8 mouse cellular contexts compared by ENCODE assay signal in genomic region chr13:113045458-113046110, GRCm38 (mm10). TPM values are rescaled to one million over a fixed set of nuclear protein-coding genes. Genes with fewer than 3 reads are reported as not detected.
DNase-seq lines count a peak whose midpoint lies in the region; ATAC-seq and TF ChIP-seq lines count a peak whose summit lies in the region.
"Had no signal": no experiment of that assay in that cellular context is flagged by ENCODE, and none has a peak within 500 bp of the region (broad histone marks: within the 10 kb centered on the region; RNA-seq: fewer than 3 reads in every experiment).

No protein-coding gene starts in this region.

- peak overlapping the region; percentile 81 for H3ac ChIP-seq in C2C12 (ENCODE audit: control insufficient read depth, insufficient read length, low read depth)

- no peak for DNase-seq in liver, embryonic 14.5 days (ENCODE audit: low read depth in 3 of 3, low spot score in 3 of 3)
- DNase-seq in cerebellum, adult 8-10 months: no peak
- no peak for DNase-seq in adrenal gland, adult 2 months
- no peak for DNase-seq in left cerebral cortex, postnatal 36 days (ENCODE audit: low spot score in 2 of 2)

- H3K9ac ChIP-seq in ES-Bruce4 (ENCODE audit: low read depth, poor library complexity, severe bottlenecking): peak overlapping the region; percentile 72
- peak overlapping the region; percentile 87 for H3K9ac ChIP-seq in heart, embryonic 13.5 days
- H3K9ac ChIP-seq in liver, embryonic 14.5 days (replicated peaks): no peak overlapping the region

- no peaks in the 10 kb centered on the region for H3K4me1 ChIP-seq in ES-Bruce4 (ENCODE audit: control insufficient read depth, insufficient read depth, low read length)
- H3K4me1 ChIP-seq in heart, embryonic 13.5 days: peaks cover 19% of the 10 kb centered on the region
- no peaks in the 10 kb centered on the region for H3K4me1 ChIP-seq in liver, embryonic 14.5 days (replicated peaks; ENCODE audit: control insufficient read depth in 2 of 2, insufficient read depth in 2 of 2, low read length in 1 of 2)

- no peaks in the 10 kb centered on the region for H3K27me3 ChIP-seq in C2C12 (ENCODE audit: control insufficient read depth, insufficient read depth, insufficient read length)
- no peaks in the 10 kb centered on the region for H3K27me3 ChIP-seq in ES-Bruce4 (ENCODE audit: control insufficient read depth, insufficient read depth, low read length, poor library complexity, severe bottlenecking)
- H3K27me3 ChIP-seq in heart, embryonic 13.5 days (replicated peaks): no peaks in the 10 kb centered on the region
- H3K27me3 ChIP-seq in liver, embryonic 14.5 days (ENCODE audit: control insufficient read depth, insufficient read depth, low read length): no peaks in the 10 kb centered on the region; the same call in 1 of the 2 replicates

- no peak for ATAC-seq in heart, embryonic 13.5 days (ENCODE audit: extremely low read depth, insufficient number of reproducible peaks, low FRiP score, low TSS enrichment)
- ATAC-seq in liver, embryonic 14.5 days (ENCODE audit: insufficient read depth): no peak

- H3K27ac ChIP-seq in ES-Bruce4 (ENCODE audit: insufficient read depth, low read length): no peak overlapping the region
- H3K27ac ChIP-seq in heart, embryonic 13.5 days (replicated peaks): peak overlapping the region; percentile 85
- no peak overlapping the region for H3K27ac ChIP-seq in liver, embryonic 14.5 days

- TF ChIP-seq EP300 in ES-Bruce4 (IDR thresholded peaks at IDR 0.05; ENCODE audit: insufficient read depth, low read depth, low read length): no peak
- no peak for TF ChIP-seq EP300 in liver, embryonic 14.5 days (IDR thresholded peaks at IDR 0.05; ENCODE audit: low read depth)

- peaks cover 36% of the 10 kb centered on the region for H3K79me2 ChIP-seq in C2C12 (ENCODE audit: control insufficient read depth, insufficient read depth)

- no peak for TF ChIP-seq CTCF in C2C12 (IDR thresholded peaks at IDR 0.05; ENCODE audit: control insufficient read depth, insufficient read depth, insufficient read length)
- no peak for TF ChIP-seq CTCF in ES-Bruce4 (IDR thresholded peaks at IDR 0.05; ENCODE audit: low read depth, low read length)
- no peak for TF ChIP-seq CTCF in liver, embryonic 14.5 days (IDR thresholded peaks at IDR 0.05; ENCODE audit: low read depth)

- peak overlapping the region; percentile 42 for H3K4me3 ChIP-seq in C2C12 (ENCODE audit: insufficient read depth, poor library complexity, severe bottlenecking)
- peak overlapping the region; percentile 13; the same call in 1 of the 2 replicates for H3K4me3 ChIP-seq in ES-Bruce4 (ENCODE audit: low read depth, low read length)
- H3K4me3 ChIP-seq in heart, embryonic 13.5 days: peak overlapping the region; percentile 76
- peak overlapping the region; percentile 10 to 42 for H3K4me3 ChIP-seq in liver, embryonic 14.5 days (ENCODE audit: insufficient read depth in 1 of 2, low read depth in 2 of 2, low read length in 2 of 2)

- H3K4me2 ChIP-seq in heart, embryonic 13.5 days: peak overlapping the region; percentile 75
- H3K4me2 ChIP-seq in liver, embryonic 14.5 days (ENCODE audit: low read depth): peak overlapping the region; percentile 29

- H3K79me3 ChIP-seq in C2C12 (ENCODE audit: low read depth): peaks cover 33% of the 10 kb centered on the region

- TF ChIP-seq POLR2A in ES-Bruce4 (IDR thresholded peaks at IDR 0.05; ENCODE audit: insufficient read depth, low read length): no peak

- H3K36me3 ChIP-seq in C2C12 (ENCODE audit: control insufficient read depth, insufficient read depth) (peaks cover 24% of the 10 kb centered on the region), ES-Bruce4 (ENCODE audit: control insufficient read depth, insufficient read depth, low read length, poor library complexity, severe bottlenecking) (no peaks in the 10 kb centered on the region)
- H3K36me3 ChIP-seq in heart, embryonic 13.5 days: peaks cover 28% of the 10 kb centered on the region
- no peaks in the 10 kb centered on the region for H3K36me3 ChIP-seq in liver, embryonic 14.5 days (replicated peaks; ENCODE audit: control insufficient read depth, insufficient read depth, low read depth)

- 14% methylated on average over 18 of the region's 18 CpGs for WGBS in heart, embryonic 13.5 days
- 34% methylated on average over 18 of the region's 18 CpGs for WGBS in liver, embryonic 14.5 days (ENCODE audit: insufficient replicate concordance)

- intact Hi-C loops in left cerebral cortex, postnatal 36 days (cut with DNase I): loop anchor here (5.0 to 10.0 kb wide), 3 partner anchors 92 to 569 kb away; partner anchors contain the start of gene Snx18

- no peaks in the 10 kb centered on the region for H3K9me3 ChIP-seq in ES-Bruce4 (replicated peaks; ENCODE audit: control insufficient read depth, insufficient read depth, low read length, poor library complexity, severe bottlenecking)
- no peaks in the 10 kb centered on the region for H3K9me3 ChIP-seq in heart, embryonic 13.5 days
- H3K9me3 ChIP-seq in liver, embryonic 14.5 days (ENCODE audit: control insufficient read depth, low read length): no peaks in the 10 kb centered on the region

TF ChIP-seq in C2C12, 6 proteins besides CTCF, POLR2A, EP300 and RAD21:
- TF ChIP-seq FOSL1 (IDR thresholded peaks at IDR 0.05; ENCODE audit: insufficient read depth, low read length, poor library complexity, severe bottlenecking) (no peak), MAX (IDR thresholded peaks at IDR 0.05) (no peak), CEBPB (IDR thresholded peaks at IDR 0.05; ENCODE audit: low read depth) (no peak), USF1 (IDR thresholded peaks at IDR 0.05; ENCODE audit: low read depth) (no peak), MYOG (IDR thresholded peaks at IDR 0.05; ENCODE audit: control insufficient read depth, extremely low read depth, insufficient read length) (no peak), MYOD1 (IDR thresholded peaks at IDR 0.05; ENCODE audit: control insufficient read depth, insufficient read length, low read depth) (no peak)

RNA-seq across cellular contexts. Expression of gene Gpx8, which starts 0.6 kb away (rescaled TPM):
- polyA plus RNA-seq in C2C12 (2012; fragmentation: generic; extraction: Trizol) (210 TPM), ES-Bruce4 (2011; ENCODE audit: insufficient read depth, insufficient read length, low read depth, missing spikeins) (22.1 and 24.1 TPM in 2 replicates)
- polyA plus RNA-seq in heart, embryonic 13.5 days (2015; fragmentation: Nextera tagmentation; extraction: Ambion mirVana): 134 and 143 TPM in 2 replicates
- polyA plus RNA-seq in liver, embryonic 14.5 days (2012; rRNA removed): 2.2 and 3.1 TPM in 2 replicates
- polyA plus RNA-seq in liver, embryonic 14.5 days (2014; fragmentation: Nextera tagmentation; extraction: Ambion mirVana): 6.4 and 6.8 TPM in 2 replicates
- total RNA-seq in adrenal gland, adult 2 months (2021): 100 to 1,000 TPM in 1 of 2 experiments, 10 to 100 TPM in 1; 89.7 to 157 TPM
- polyA plus RNA-seq in adrenal gland, adult 2 months (2012; rRNA removed): 2.0 and 2.2 TPM in 2 replicates
- total RNA-seq in left cerebral cortex, postnatal 36 days (2021): 1 to 10 TPM; 9.3 to 9.5 TPM

RNA-seq across cellular contexts. Expression of gene Cdc20b, which starts 10.7 kb away (rescaled TPM):
- polyA plus RNA-seq in C2C12 (2012; fragmentation: generic; extraction: Trizol) (0.04 TPM), ES-Bruce4 (2011; ENCODE audit: insufficient read depth, insufficient read length, low read depth, missing spikeins) (not detected in 2 replicates)
- not detected in 2 replicates for polyA plus RNA-seq in heart, embryonic 13.5 days (2015; fragmentation: Nextera tagmentation; extraction: Ambion mirVana)
- 0.02 TPM in 1 of 2 replicates, not detected in the other for polyA plus RNA-seq in liver, embryonic 14.5 days (2012; rRNA removed)
- polyA plus RNA-seq in liver, embryonic 14.5 days (2014; fragmentation: Nextera tagmentation; extraction: Ambion mirVana): not detected in 2 replicates
- not detected for total RNA-seq in adrenal gland, adult 2 months (2021)
- polyA plus RNA-seq in adrenal gland, adult 2 months (2012; rRNA removed): not detected in 2 replicates
- not detected for total RNA-seq in left cerebral cortex, postnatal 36 days (2021)
- total RNA-seq: left cerebral cortex, adult 18-20 months had no signal

RNA-seq across cellular contexts. Expression of gene Mcidas, which starts 51.9 kb away (rescaled TPM):
- polyA plus RNA-seq in C2C12 (2012; fragmentation: generic; extraction: Trizol) (0.02 TPM), ES-Bruce4 (2011; ENCODE audit: insufficient read depth, insufficient read length, low read depth, missing spikeins) (not detected in 2 replicates)
- polyA plus RNA-seq in heart, embryonic 13.5 days (2015; fragmentation: Nextera tagmentation; extraction: Ambion mirVana): not detected in 2 replicates
- not detected in 2 replicates for polyA plus RNA-seq in liver, embryonic 14.5 days (2012; rRNA removed)
- polyA plus RNA-seq in liver, embryonic 14.5 days (2014; fragmentation: Nextera tagmentation; extraction: Ambion mirVana): not detected in 2 replicates
- total RNA-seq in adrenal gland, adult 2 months (2021): not detected
- polyA plus RNA-seq in adrenal gland, adult 2 months (2012; rRNA removed): not detected in 2 replicates
- total RNA-seq in left cerebral cortex, postnatal 36 days (2021): under 1 TPM; 0.39 to 0.69 TPM

RNA-seq across cellular contexts. Expression of gene Gzma, which starts 55.2 kb away (rescaled TPM):
- not detected for polyA plus RNA-seq in C2C12 (2012; fragmentation: generic; extraction: Trizol)
- polyA plus RNA-seq in ES-Bruce4 (2011; ENCODE audit: insufficient read depth, insufficient read length, low read depth, missing spikeins): not detected in 2 replicates
- 0.62 and 4.2 TPM in 2 replicates for polyA plus RNA-seq in heart, embryonic 13.5 days (2015; fragmentation: Nextera tagmentation; extraction: Ambion mirVana)
- polyA plus RNA-seq in liver, embryonic 14.5 days (2012; rRNA removed): 0.08 and 0.19 TPM in 2 replicates
- 0.56 and 0.59 TPM in 2 replicates for polyA plus RNA-seq in liver, embryonic 14.5 days (2014; fragmentation: Nextera tagmentation; extraction: Ambion mirVana)
- under 1 TPM; 0.46 to 0.59 TPM for total RNA-seq in adrenal gland, adult 2 months (2021)
- 0.24 TPM in 1 of 2 replicates, not detected in the other for polyA plus RNA-seq in adrenal gland, adult 2 months (2012; rRNA removed)
- total RNA-seq in left cerebral cortex, postnatal 36 days (2021): not detected
- total RNA-seq: left cerebral cortex, adult 18-20 months had no signal

RNA-seq across cellular contexts. Expression of gene Ccno, which starts 58.0 kb away (rescaled TPM):
- 7.6 TPM for polyA plus RNA-seq in C2C12 (2012; fragmentation: generic; extraction: Trizol)
- polyA plus RNA-seq in ES-Bruce4 (2011; ENCODE audit: insufficient read depth, insufficient read length, low read depth, missing spikeins): 0.52 and 0.78 TPM in 2 replicates
- polyA plus RNA-seq in heart, embryonic 13.5 days (2015; fragmentation: Nextera tagmentation; extraction: Ambion mirVana): 0.20 and 0.24 TPM in 2 replicates
- polyA plus RNA-seq in liver, embryonic 14.5 days (2012; rRNA removed): 0.06 and 0.13 TPM in 2 replicates
- not detected in 2 replicates for polyA plus RNA-seq in liver, embryonic 14.5 days (2014; fragmentation: Nextera tagmentation; extraction: Ambion mirVana)
- total RNA-seq in adrenal gland, adult 2 months (2021): under 1 TPM; 0.55 TPM
- polyA plus RNA-seq in adrenal gland, adult 2 months (2012; rRNA removed): 1.7 and 2.5 TPM in 2 replicates
- total RNA-seq in left cerebral cortex, postnatal 36 days (2021): 1 to 10 TPM; 1.7 to 1.8 TPM

Comparison
In these comparisons a context has a peak if more than half of its experiments do, and no peak if none do; other contexts are left out.
1. H3K4me3 ChIP-seq: peak in every context shown above with its lines; median percentile 76 in heart, embryonic 13.5 days; 42 in C2C12; 26 in liver, embryonic 14.5 days; 13 in ES-Bruce4.